Mouse (Mus musculus): Measurements from ENCODE around the gene Phactr4.

GRCm38 (mm10) chr4:132345843-132346212 is 76.5 kb downstream of the Phactr4 start:
- TF ChIP-seq CTCF (IDR thresholded peaks at IDR 0.05; ENCODE audit: low read depth), result no peak
- no peak for TF ChIP-seq EP300 (IDR thresholded peaks at IDR 0.05; ENCODE audit: low read depth)

Data from heart, postnatal 0 days (tissue).